Mouse (Mus musculus) small intestine, adult 2 months (tissue): ENCODE results near the gene Bcl11a.

Experiments used
- CTCF ChIP-seq: fragments of 200-500 bp; IDR thresholded peaks from 2 replicates; pipeline ENCODE4 v1.5.1; 2012; ENCODE audit warnings: low read depth, mild to moderate bottlenecking, control low read depth, inconsistent platforms, low read length, moderate library complexity, mixed read lengths; ENCODE audit not compliant: insufficient replicate concordance, insufficient read length; ENCODE audit errors: extremely low read depth
- POLR2A ChIP-seq: fragments of 200-500 bp; IDR thresholded peaks from 2 replicates; pipeline ENCODE4 v1.6.1; 2012; ENCODE audit warnings: low read depth, mild to moderate bottlenecking, control low read depth, inconsistent platforms, low read length, moderate library complexity

- no peak for TF ChIP-seq CTCF
- no peak for TF ChIP-seq POLR2A
Measured at GRCm38 (mm10) chr11:24111720-24112119, 33.9 kb downstream of the Bcl11a start.
